Mouse (Mus musculus) megakaryocyte, embryonic 14.5 days (primary cell): ENCODE measurements around the gene Brat1. TPM values are rescaled to one million over a fixed set of nuclear protein-coding genes. Genes with fewer than 3 reads are reported as not detected.

ENCODE experiments used
- H3K27me3 ChIP-seq: replicated peaks from 2 replicates; pipeline ENCODE3; 2012; ENCODE audit warnings: inconsistent platforms
- H3K36me3 ChIP-seq: replicated peaks from 2 replicates; pipeline ENCODE3; 2012; ENCODE audit warnings: low read length, inconsistent platforms, mixed read lengths
- H3K4me1 ChIP-seq: 2 replicates; pipeline ENCODE4 v1.6.1; 2012; ENCODE audit warnings: inconsistent platforms
- H3K4me3 ChIP-seq: replicated peaks from 2 replicates; pipeline ENCODE3; 2012; ENCODE audit warnings: moderate library complexity, mild to moderate bottlenecking, inconsistent platforms
- H3K9me3 ChIP-seq: 2 replicates; pipeline ENCODE4 v1.6.1; 2012; ENCODE audit warnings: inconsistent platforms
- FLI1 ChIP-seq: IDR thresholded peaks from 2 replicates; pipeline ENCODE4 v1.6.1; 2012; ENCODE audit warnings: low read length, inconsistent platforms, mixed read lengths
- GATA1 ChIP-seq: IDR thresholded peaks from 3 replicates; pipeline ENCODE4 v1.6.1; 2012; ENCODE audit warnings: mixed read lengths, low read length, inconsistent platforms, borderline replicate concordance
- polyA plus RNA-seq: library from polyadenylated mRNA; stranded (reverse); fragments of >175 nt; gene quantifications from 2 replicates; pipeline ENCODE4 v1.2.3, GENCODE M21; 2012; ENCODE audit warnings: low replicate concordance; ENCODE audit not compliant: insufficient read depth

The Brat1 gene
- polyA plus RNA-seq, 1 experiment = 15.6 TPM

GRCm38 (mm10) chr5:140674036-140674435, 30.8 kb upstream of the Brat1 start:
- no peak overlapping the region for H3K4me3 ChIP-seq
- H3K9me3 ChIP-seq = peaks cover 10% of the 10 kb centered on the region
- H3K4me1 ChIP-seq = peaks cover 13% of the 10 kb centered on the region
- TF ChIP-seq GATA1 (no peak), FLI1 (no peak)
- H3K27me3 ChIP-seq = peaks cover under 1% of the 10 kb centered on the region
- peaks cover 85% of the 10 kb centered on the region for H3K36me3 ChIP-seq

DNA sequence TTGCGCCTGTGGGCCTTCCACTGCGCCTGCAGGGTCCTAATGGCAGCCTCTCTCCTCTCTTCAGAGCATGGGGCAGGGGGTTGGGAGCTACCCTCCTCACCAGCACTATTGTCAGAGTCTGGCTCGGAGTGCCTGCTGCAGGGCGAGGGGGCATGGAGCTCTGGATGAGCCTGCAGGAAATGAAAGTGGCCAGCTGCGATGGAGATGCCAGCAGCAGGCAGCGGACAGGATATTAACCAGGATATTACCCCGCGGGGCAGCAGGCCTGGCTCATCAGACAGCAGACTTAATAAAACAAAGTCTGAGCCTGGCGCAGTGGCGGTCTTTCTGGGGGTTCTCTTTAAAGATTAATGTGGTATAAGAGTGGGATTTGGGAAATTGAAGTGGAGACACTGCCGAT, 29.7 kb upstream of the Brat1 start:
- Histone ChIP-seq H3K36me3 (peaks cover 85% of the 10 kb centered on the region), H3K9me3 (no peaks in the 10 kb centered on the region), H3K4me3 (no peak overlapping the region), H3K4me1 (peaks cover 13% of the 10 kb centered on the region), H3K27me3 (no peaks in the 10 kb centered on the region)
- TF ChIP-seq FLI1 (no peak), GATA1 (no peak)

DNA sequence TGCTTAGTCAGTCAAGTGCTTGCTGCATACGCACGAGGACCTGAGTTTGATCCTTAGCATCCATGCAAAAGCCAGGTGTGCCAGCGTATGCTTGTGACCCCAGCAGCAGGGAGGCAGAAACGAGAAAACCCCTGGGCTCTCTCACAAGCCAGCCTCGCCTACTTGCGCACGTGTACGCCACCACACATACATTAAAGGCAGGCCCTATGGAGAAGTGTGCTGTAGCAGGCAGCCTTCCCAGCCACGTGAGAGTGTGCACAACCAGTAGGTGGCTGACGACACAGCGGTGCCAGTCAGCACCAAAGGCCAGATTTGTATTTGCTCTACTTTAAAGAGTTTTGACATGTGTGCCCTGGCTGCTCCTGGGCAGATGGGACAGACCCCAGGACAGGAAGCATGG, 29.2 kb upstream of the Brat1 start:
- peaks cover 82% of the 10 kb centered on the region for H3K36me3 ChIP-seq
- H3K4me3 ChIP-seq = no peak overlapping the region
- TF ChIP-seq GATA1 (no peak), FLI1 (no peak)
- no peaks in the 10 kb centered on the region for H3K27me3 ChIP-seq
- no peaks in the 10 kb centered on the region for H3K9me3 ChIP-seq
- H3K4me1 ChIP-seq = peaks cover 13% of the 10 kb centered on the region

DNA sequence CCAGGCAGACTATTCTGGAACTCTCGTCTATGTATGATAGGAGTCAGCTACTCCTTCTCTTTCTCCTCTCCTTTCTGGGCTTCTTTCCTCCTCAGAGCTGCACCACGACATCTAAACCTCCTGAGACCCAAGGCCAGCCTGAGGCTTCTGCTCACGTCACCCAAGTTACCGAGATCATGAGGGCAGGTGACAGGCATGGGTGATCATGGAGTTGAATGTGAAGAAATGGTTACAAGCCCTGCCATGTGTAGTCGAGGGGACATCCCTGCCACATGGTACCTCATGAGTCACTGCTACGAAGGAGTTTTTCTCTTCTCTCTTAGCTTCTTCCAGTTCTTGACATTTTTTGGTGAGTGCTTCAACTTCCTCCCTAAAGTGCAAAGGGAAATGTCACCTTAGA, 27.7 kb upstream of the Brat1 start:
- H3K36me3 ChIP-seq = peaks cover 77% of the 10 kb centered on the region
- no peak overlapping the region for H3K4me3 ChIP-seq
- no peaks in the 10 kb centered on the region for H3K9me3 ChIP-seq
- peaks cover 15% of the 10 kb centered on the region for H3K4me1 ChIP-seq
- TF ChIP-seq GATA1 (no peak), FLI1 (no peak)
- H3K27me3 ChIP-seq = no peaks in the 10 kb centered on the region

- Histone ChIP-seq H3K4me1 (peaks cover 17% of the 10 kb centered on the region), H3K9me3 (no peaks in the 10 kb centered on the region), H3K27me3 (no peaks in the 10 kb centered on the region), H3K36me3 (peaks cover 76% of the 10 kb centered on the region), H3K4me3 (no peak overlapping the region)
- TF ChIP-seq GATA1 (no peak), FLI1 (no peak)
Measured at GRCm38 (mm10) chr5:140680051-140680450, 24.8 kb upstream of the Brat1 start.

- Histone ChIP-seq H3K4me3 (no peak overlapping the region), H3K27me3 (no peaks in the 10 kb centered on the region), H3K4me1 (peaks cover 16% of the 10 kb centered on the region), H3K36me3 (peaks cover 70% of the 10 kb centered on the region), H3K9me3 (no peaks in the 10 kb centered on the region)
- TF ChIP-seq FLI1 (no peak), GATA1 (no peak)
Measured at GRCm38 (mm10) chr5:140680950-140681349, 23.9 kb upstream of the Brat1 start.

DNA sequence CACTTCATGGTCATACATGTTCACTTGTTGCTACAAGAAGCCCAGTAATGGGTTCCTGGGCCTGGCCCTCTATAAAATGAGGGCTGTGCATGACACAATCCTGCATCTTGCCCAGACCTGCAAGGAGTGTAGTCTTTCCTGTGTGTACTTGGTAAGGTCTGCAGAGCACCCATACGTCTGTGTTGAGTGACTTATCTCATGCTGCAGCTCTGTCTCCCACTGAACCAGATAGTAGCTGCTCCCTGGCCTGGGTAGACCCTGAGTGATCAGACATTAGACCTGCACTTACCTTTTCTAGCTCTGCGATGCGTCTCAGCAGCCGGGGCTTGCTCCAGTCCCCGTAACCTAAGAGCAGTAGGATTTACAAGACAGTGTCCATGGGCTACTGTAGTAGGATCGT, 22.7 kb upstream of the Brat1 start:
- peaks cover 16% of the 10 kb centered on the region for H3K4me1 ChIP-seq
- TF ChIP-seq GATA1 (no peak), FLI1 (no peak)
- peaks cover 67% of the 10 kb centered on the region for H3K36me3 ChIP-seq
- H3K9me3 ChIP-seq = no peaks in the 10 kb centered on the region
- no peaks in the 10 kb centered on the region for H3K27me3 ChIP-seq
- H3K4me3 ChIP-seq = no peak overlapping the region

DNA sequence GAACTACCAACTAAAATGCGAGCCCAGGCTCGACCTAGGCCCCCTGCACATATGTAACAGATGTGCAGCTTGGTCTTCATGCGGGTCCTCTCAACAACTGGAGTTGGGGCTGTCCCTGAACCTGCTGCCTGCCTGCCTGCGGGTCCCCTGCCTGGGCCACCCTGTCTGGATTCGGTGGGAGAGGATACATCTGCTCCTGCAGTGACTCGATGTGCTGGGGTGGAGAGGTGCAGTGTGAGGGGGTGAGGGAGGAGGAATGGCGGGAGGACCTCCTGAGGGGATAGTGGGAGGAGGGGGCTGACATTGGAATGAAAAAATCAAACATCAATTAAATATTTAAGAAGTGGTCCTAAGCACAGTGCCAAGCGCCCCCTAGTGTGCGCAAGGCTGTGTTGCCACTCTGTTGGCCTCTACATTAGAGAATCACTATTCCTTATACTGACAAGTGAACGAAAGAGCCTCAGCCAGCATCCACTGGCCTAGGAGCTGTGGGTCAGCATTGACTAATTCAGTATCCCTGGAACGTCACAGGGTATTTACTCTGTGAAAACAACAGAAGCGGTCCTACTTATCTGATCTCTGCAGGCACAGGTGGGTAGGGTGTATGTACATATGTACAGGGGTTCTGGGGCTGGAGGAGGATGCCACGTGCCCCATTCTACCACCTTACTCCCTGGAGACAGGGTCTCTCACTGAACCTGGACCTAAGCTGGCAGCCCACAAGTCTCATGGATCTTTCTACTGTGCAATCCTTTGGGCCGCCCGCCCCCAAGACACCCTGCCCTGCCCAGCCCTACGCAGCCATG, 20.3 kb upstream of the Brat1 start:
- Histone ChIP-seq H3K36me3 (peaks cover 62% of the 10 kb centered on the region), H3K27me3 (no peaks in the 10 kb centered on the region), H3K4me1 (peaks cover 11% of the 10 kb centered on the region), H3K9me3 (no peaks in the 10 kb centered on the region), H3K4me3 (no peak overlapping the region)
- TF ChIP-seq FLI1 (no peak), GATA1 (no peak)

- Histone ChIP-seq H3K27me3 (no peaks in the 10 kb centered on the region), H3K36me3 (peaks cover 70% of the 10 kb centered on the region), H3K4me1 (peaks cover 5% of the 10 kb centered on the region; the same call in 1 of the 2 replicates), H3K9me3 (no peaks in the 10 kb centered on the region), H3K4me3 (no peak overlapping the region)
- no peak for TF ChIP-seq FLI1
- TF ChIP-seq GATA1 = no peak
Measured at GRCm38 (mm10) chr5:140688434-140688833, 16.4 kb upstream of the Brat1 start.

- Histone ChIP-seq H3K4me3 (no peak overlapping the region), H3K4me1 (peaks cover 12% of the 10 kb centered on the region), H3K27me3 (no peaks in the 10 kb centered on the region), H3K9me3 (no peaks in the 10 kb centered on the region), H3K36me3 (peaks cover 66% of the 10 kb centered on the region)
- TF ChIP-seq FLI1 (no peak), GATA1 (no peak)
Measured at GRCm38 (mm10) chr5:140695987-140696386, 8.8 kb upstream of the Brat1 start.

DNA sequence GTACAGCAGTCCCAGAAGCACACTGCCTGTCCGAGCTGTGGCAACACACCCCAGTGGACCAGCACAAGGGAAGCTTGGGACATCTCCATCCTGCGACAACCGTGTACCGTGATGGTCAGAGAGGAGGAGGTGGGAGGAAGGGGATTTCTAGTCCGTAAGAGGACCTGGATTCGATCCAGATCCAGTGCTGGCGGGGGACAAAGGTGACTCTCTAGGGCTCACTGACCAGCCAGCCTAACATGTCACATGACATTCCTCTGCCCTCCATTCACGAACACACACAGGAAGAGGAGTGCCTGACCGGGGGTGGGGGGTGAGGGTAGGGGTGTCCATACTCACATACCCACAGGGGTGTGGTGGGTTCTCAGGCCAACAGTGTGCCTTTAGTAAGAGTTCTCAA, 5.0 kb upstream of the Brat1 start:
- no peak for TF ChIP-seq FLI1
- no peak for TF ChIP-seq GATA1
- Histone ChIP-seq H3K4me3 (peak overlapping the region; percentile 0), H3K27me3 (no peaks in the 10 kb centered on the region), H3K9me3 (no peaks in the 10 kb centered on the region), H3K36me3 (peaks cover 37% of the 10 kb centered on the region), H3K4me1 (peaks cover 44% of the 10 kb centered on the region)
